Mouse (Mus musculus) hindbrain, embryonic 15.5 days (tissue): ENCODE measurements around the gene Ctbp2. TPM values are rescaled to one million over a fixed set of nuclear protein-coding genes. Genes with fewer than 3 reads are reported as not detected.

Experiments
- ATAC-seq: fragments of 200-750 bp; cut with Nextera tagmentation; 2 replicates; pipeline ENCODE4 v1.8.0; 2017; ENCODE audit warnings: low read depth, moderate number of reproducible peaks, moderate TSS enrichment; ENCODE audit not compliant: low FRiP score
- H3K27ac ChIP-seq: fragments of 300-500 bp; sonication (generic); replicated peaks from 2 replicates; pipeline ENCODE4 v1.5.1; 2015; ENCODE audit warnings: mild to moderate bottlenecking, inconsistent platforms
- H3K27me3 ChIP-seq: fragments of 300-500 bp; sonication (generic); 2 replicates; pipeline ENCODE4 v1.6.1; 2015; ENCODE audit warnings: control low read depth, inconsistent platforms
- H3K36me3 ChIP-seq: fragments of 300-500 bp; sonication (generic); 2 replicates; pipeline ENCODE4 v1.6.1; 2015; ENCODE audit warnings: control low read depth, inconsistent platforms
- H3K4me1 ChIP-seq: fragments of 300-500 bp; sonication (generic); replicated peaks from 2 replicates; pipeline ENCODE4 v1.6.1; 2015; ENCODE audit warnings: control low read depth, inconsistent platforms
- H3K4me2 ChIP-seq: fragments of 300-500 bp; sonication (generic); 2 replicates; pipeline ENCODE4 v1.6.1; 2015; ENCODE audit warnings: moderate library complexity, mild to moderate bottlenecking, inconsistent platforms
- H3K4me3 ChIP-seq: fragments of 300-500 bp; sonication (generic); 2 replicates; pipeline ENCODE4 v1.5.1; 2015; ENCODE audit warnings: mild to moderate bottlenecking, inconsistent platforms
- H3K9ac ChIP-seq: fragments of 300-500 bp; sonication (generic); 2 replicates; pipeline ENCODE4 v1.6.1; 2015; ENCODE audit warnings: inconsistent platforms
- H3K9me3 ChIP-seq: fragments of 300-500 bp; sonication (generic); 2 replicates; pipeline ENCODE4 v1.6.1; 2016; ENCODE audit warnings: control low read depth, inconsistent platforms
- WGBS: fragments of 180-500 bp; shearing (Covaris S2); methylation state at CpG from one replicate; pipeline ENCODE4 v1.1.7; 2015; 5-methylcytosine and 5-hydroxymethylcytosine counted together
- polyA plus RNA-seq: library from polyadenylated mRNA; unstranded; fragments of >200 nt; fragmentation: Nextera tagmentation; extraction: Ambion mirVana; gene quantifications from 2 replicates; pipeline ENCODE4 v1.2.1, GENCODE M21; 2015

The Ctbp2 gene
- polyA plus RNA-seq, 1 experiment from 2014 or later: 65.0 TPM

GRCm38 (mm10) chr7:133011611-133012010, 112.5 kb downstream of the Ctbp2 start:
- 26% methylated on average over 4 of the region's 4 CpGs for WGBS

GRCm38 (mm10) chr7:133011191-133011590, 113.0 kb downstream of the Ctbp2 start:
- Histone ChIP-seq H3K9me3 (no peaks in the 10 kb centered on the region), H3K4me1 (peaks cover 83% of the 10 kb centered on the region), H3K4me3 (no peak overlapping the region), H3K4me2 (peak overlapping the region; percentile 8), H3K36me3 (no peaks in the 10 kb centered on the region), H3K9ac (no peak overlapping the region), H3K27me3 (no peaks in the 10 kb centered on the region), H3K27ac (peak overlapping the region; percentile 72)
- 22% methylated on average over 5 of the region's 5 CpGs for WGBS
- peak; percentile 55; the same call in 1 of the 2 replicates for ATAC-seq

More at GRCm38 (mm10) chr7:133011611-133012010, 112.5 kb downstream of the Ctbp2 start:
- no peaks in the 10 kb centered on the region for H3K27me3 ChIP-seq
- H3K36me3 ChIP-seq: no peaks in the 10 kb centered on the region
- ATAC-seq: peak; percentile 1; the same call in 1 of the 2 replicates
- H3K4me2 ChIP-seq: peak overlapping the region; percentile 8
- H3K27ac ChIP-seq: peak overlapping the region; percentile 72
- H3K9ac ChIP-seq: no peak overlapping the region
- H3K4me3 ChIP-seq: no peak overlapping the region
- H3K9me3 ChIP-seq: no peaks in the 10 kb centered on the region
- peaks cover 86% of the 10 kb centered on the region for H3K4me1 ChIP-seq

GRCm38 (mm10) chr7:133010477-133010876, 113.7 kb downstream of the Ctbp2 start:
- H3K4me1 ChIP-seq: peaks cover 77% of the 10 kb centered on the region
- no peaks in the 10 kb centered on the region for H3K27me3 ChIP-seq
- 79% methylated on average over 3 of the region's 3 CpGs for WGBS
- H3K36me3 ChIP-seq: no peaks in the 10 kb centered on the region
- no peak overlapping the region for H3K4me3 ChIP-seq
- H3K27ac ChIP-seq: peak overlapping the region; percentile 72
- no peak overlapping the region for H3K9ac ChIP-seq
- no peak overlapping the region for H3K4me2 ChIP-seq
- ATAC-seq: no peak
- no peaks in the 10 kb centered on the region for H3K9me3 ChIP-seq

GRCm38 (mm10) chr7:133009676-133010075, 114.5 kb downstream of the Ctbp2 start:
- no peak overlapping the region for H3K4me2 ChIP-seq
- no peak overlapping the region for H3K9ac ChIP-seq
- no peak overlapping the region for H3K4me3 ChIP-seq
- H3K9me3 ChIP-seq: no peaks in the 10 kb centered on the region
- H3K27me3 ChIP-seq: no peaks in the 10 kb centered on the region
- no peaks in the 10 kb centered on the region for H3K36me3 ChIP-seq
- no peak for ATAC-seq
- 79% methylated on average over 8 of the region's 8 CpGs for WGBS
- no peak overlapping the region for H3K27ac ChIP-seq
- H3K4me1 ChIP-seq: peaks cover 69% of the 10 kb centered on the region

GRCm38 (mm10) chr7:133008663-133009062, 115.5 kb downstream of the Ctbp2 start:
- Histone ChIP-seq H3K27ac (no peak overlapping the region), H3K9me3 (no peaks in the 10 kb centered on the region), H3K9ac (no peak overlapping the region), H3K4me3 (no peak overlapping the region), H3K27me3 (no peaks in the 10 kb centered on the region), H3K4me1 (peaks cover 60% of the 10 kb centered on the region), H3K4me2 (no peak overlapping the region), H3K36me3 (no peaks in the 10 kb centered on the region)
- no peak for ATAC-seq
- WGBS: 66% methylated on average over 4 of the region's 4 CpGs

- H3K36me3 ChIP-seq: no peaks in the 10 kb centered on the region
- H3K4me1 ChIP-seq: peaks cover 54% of the 10 kb centered on the region
- no peak overlapping the region for H3K4me3 ChIP-seq
- no peak overlapping the region for H3K9ac ChIP-seq
- ATAC-seq: no peak
- no peaks in the 10 kb centered on the region for H3K9me3 ChIP-seq
- WGBS: 71% methylated on average over 11 of the region's 11 CpGs
- no peak overlapping the region for H3K27ac ChIP-seq
- H3K27me3 ChIP-seq: no peaks in the 10 kb centered on the region
- H3K4me2 ChIP-seq: no peak overlapping the region
These were observed 116.8 kb downstream of the Ctbp2 start for GRCm38 (mm10) chr7:133007343-133007742.

- 78% methylated on average over 7 of the region's 7 CpGs for WGBS
- no peaks in the 10 kb centered on the region for H3K27me3 ChIP-seq
- H3K4me2 ChIP-seq: no peak overlapping the region
- no peak overlapping the region for H3K27ac ChIP-seq
- H3K9ac ChIP-seq: no peak overlapping the region
- H3K9me3 ChIP-seq: no peaks in the 10 kb centered on the region
- no peaks in the 10 kb centered on the region for H3K36me3 ChIP-seq
- no peak overlapping the region for H3K4me3 ChIP-seq
- ATAC-seq: no peak
- peaks cover 38% of the 10 kb centered on the region for H3K4me1 ChIP-seq
These were observed 118.4 kb downstream of the Ctbp2 start for GRCm38 (mm10) chr7:133005772-133006171.

- H3K36me3 ChIP-seq: peaks cover 7% of the 10 kb centered on the region; the same call in 1 of the 2 replicates
- no peak overlapping the region for H3K4me2 ChIP-seq
- peaks cover 20% of the 10 kb centered on the region for H3K4me1 ChIP-seq
- WGBS: 29% methylated on average over 3 of the region's 3 CpGs
- no peaks in the 10 kb centered on the region for H3K27me3 ChIP-seq
- no peak overlapping the region for H3K27ac ChIP-seq
- H3K4me3 ChIP-seq: no peak overlapping the region
- ATAC-seq: no peak
- H3K9ac ChIP-seq: no peak overlapping the region
- no peaks in the 10 kb centered on the region for H3K9me3 ChIP-seq
These were observed 120.7 kb downstream of the Ctbp2 start for GRCm38 (mm10) chr7:133003421-133003820.

GRCm38 (mm10) chr7:133002271-133002670, 121.9 kb downstream of the Ctbp2 start:
- Histone ChIP-seq H3K9ac (no peak overlapping the region), H3K4me3 (no peak overlapping the region), H3K27ac (no peak overlapping the region), H3K4me1 (peaks cover 9% of the 10 kb centered on the region; the same call in 1 of the 2 replicates), H3K9me3 (no peaks in the 10 kb centered on the region), H3K36me3 (peaks cover 12% of the 10 kb centered on the region; the same call in 1 of the 2 replicates), H3K27me3 (no peaks in the 10 kb centered on the region), H3K4me2 (no peak overlapping the region)
- no peak for ATAC-seq
- WGBS: 77% methylated on average over 6 of the region's 6 CpGs

GRCm38 (mm10) chr7:133001388-133001787, 122.8 kb downstream of the Ctbp2 start:
- 93% methylated on average over 3 of the region's 3 CpGs for WGBS
- Histone ChIP-seq H3K9ac (no peak overlapping the region), H3K9me3 (no peaks in the 10 kb centered on the region), H3K4me1 (peaks cover 7% of the 10 kb centered on the region; the same call in 1 of the 2 replicates), H3K27me3 (no peaks in the 10 kb centered on the region), H3K4me3 (no peak overlapping the region), H3K27ac (no peak overlapping the region), H3K4me2 (no peak overlapping the region), H3K36me3 (peaks cover 12% of the 10 kb centered on the region; the same call in 1 of the 2 replicates)
- no peak for ATAC-seq

GRCm38 (mm10) chr7:132999061-132999460, 125.1 kb downstream of the Ctbp2 start:
- H3K27ac ChIP-seq: no peak overlapping the region
- ATAC-seq: no peak
- H3K27me3 ChIP-seq: no peaks in the 10 kb centered on the region
- H3K36me3 ChIP-seq: peaks cover 12% of the 10 kb centered on the region; the same call in 1 of the 2 replicates
- no peaks in the 10 kb centered on the region for H3K9me3 ChIP-seq
- H3K9ac ChIP-seq: no peak overlapping the region
- H3K4me2 ChIP-seq: no peak overlapping the region
- no peak overlapping the region for H3K4me3 ChIP-seq
- peaks cover 13% of the 10 kb centered on the region for H3K4me1 ChIP-seq
- 95% methylated on average over 11 of the region's 11 CpGs for WGBS

GRCm38 (mm10) chr7:132998639-132999038, 125.5 kb downstream of the Ctbp2 start:
- no peak for ATAC-seq
- Histone ChIP-seq H3K9me3 (no peaks in the 10 kb centered on the region), H3K27ac (no peak overlapping the region), H3K9ac (no peak overlapping the region), H3K4me1 (peaks cover 11% of the 10 kb centered on the region), H3K4me2 (no peak overlapping the region), H3K27me3 (no peaks in the 10 kb centered on the region), H3K36me3 (peaks cover 12% of the 10 kb centered on the region; the same call in 1 of the 2 replicates), H3K4me3 (no peak overlapping the region)
- 95% methylated on average over 12 of the region's 12 CpGs for WGBS

GRCm38 (mm10) chr7:132996391-132996790, 127.8 kb downstream of the Ctbp2 start:
- Histone ChIP-seq H3K9me3 (no peaks in the 10 kb centered on the region), H3K4me1 (peaks cover 5% of the 10 kb centered on the region; the same call in 1 of the 2 replicates), H3K4me3 (no peak overlapping the region), H3K9ac (no peak overlapping the region), H3K27me3 (no peaks in the 10 kb centered on the region), H3K27ac (no peak overlapping the region), H3K4me2 (no peak overlapping the region), H3K36me3 (peaks cover 12% of the 10 kb centered on the region; the same call in 1 of the 2 replicates)
- ATAC-seq: no peak
- WGBS: 93% methylated on average over 5 of the region's 5 CpGs
